Mouse (Mus musculus) lung, embryonic 14.5 days (tissue): ENCODE results near the gene Tnnc1. TPM values are rescaled to one million over a fixed set of nuclear protein-coding genes. Genes with fewer than 3 reads are reported as not detected.

ENCODE experiments used
- ATAC-seq: fragments of 200-750 bp; cut with Nextera tagmentation; 2 replicates; pipeline ENCODE4 v1.8.0; 2017; ENCODE audit warnings: mild to moderate bottlenecking, moderate TSS enrichment, moderate library complexity; ENCODE audit not compliant: insufficient read depth
- DNase-seq: peaks from one replicate; pipeline ENCODE4 v3.0.0-alpha.2; 2015
- H3K27ac ChIP-seq: fragments of 300-500 bp; sonication (generic); 2 replicates; pipeline ENCODE4 v1.5.1; 2014; ENCODE audit warnings: low read depth, mild to moderate bottlenecking, moderate library complexity
- H3K27me3 ChIP-seq: fragments of 300-500 bp; sonication (generic); 2 replicates; pipeline ENCODE4 v1.6.1; 2014; ENCODE audit warnings: low read length, control low read depth; ENCODE audit not compliant: insufficient read depth
- H3K36me3 ChIP-seq: fragments of 300-500 bp; sonication (generic); 2 replicates; pipeline ENCODE4 v1.6.1; 2014; ENCODE audit warnings: control low read depth; ENCODE audit not compliant: insufficient read depth
- H3K4me1 ChIP-seq: fragments of 300-500 bp; sonication (generic); 2 replicates; pipeline ENCODE4 v1.6.1; 2014; ENCODE audit warnings: antibody characterized with exemption, control low read depth; ENCODE audit not compliant: insufficient read depth
- H3K4me2 ChIP-seq: fragments of 300-500 bp; sonication (generic); 2 replicates; pipeline ENCODE4 v1.6.1; 2014; ENCODE audit warnings: mild to moderate bottlenecking
- H3K4me3 ChIP-seq: fragments of 300-500 bp; sonication (generic); 2 replicates; pipeline ENCODE4 v1.5.1; 2014; ENCODE audit warnings: low read depth, low read length
- H3K9ac ChIP-seq: fragments of 300-500 bp; sonication (generic); 2 replicates; pipeline ENCODE4 v1.6.1; 2014
- H3K9me3 ChIP-seq: fragments of 300-500 bp; sonication (generic); 2 replicates; pipeline ENCODE4 v1.6.1; 2016; ENCODE audit warnings: low read depth, low read length, control low read depth
- CTCF ChIP-seq: IDR thresholded peaks from 2 replicates; pipeline ENCODE4 v1.5.1; 2016; ENCODE audit warnings: antibody characterized with exemption, low read depth
- WGBS: fragments of 180-500 bp; shearing (Covaris S2); extraction: QIAGEN DNeasy Blood & Tissue Kit; methylation state at CpG from one replicate; pipeline ENCODE4 v1.1.7; 2014; 5-methylcytosine and 5-hydroxymethylcytosine counted together
- polyA plus RNA-seq: library from polyadenylated mRNA; unstranded; fragments of >200 nt; fragmentation: Nextera tagmentation; extraction: Ambion mirVana; gene quantifications from 2 replicates; pipeline ENCODE4 v1.2.1, GENCODE M21; 2014

Tnnc1 gene
- polyA plus RNA-seq, 1 experiment from 2014 or later: 5.1 TPM

DNA sequence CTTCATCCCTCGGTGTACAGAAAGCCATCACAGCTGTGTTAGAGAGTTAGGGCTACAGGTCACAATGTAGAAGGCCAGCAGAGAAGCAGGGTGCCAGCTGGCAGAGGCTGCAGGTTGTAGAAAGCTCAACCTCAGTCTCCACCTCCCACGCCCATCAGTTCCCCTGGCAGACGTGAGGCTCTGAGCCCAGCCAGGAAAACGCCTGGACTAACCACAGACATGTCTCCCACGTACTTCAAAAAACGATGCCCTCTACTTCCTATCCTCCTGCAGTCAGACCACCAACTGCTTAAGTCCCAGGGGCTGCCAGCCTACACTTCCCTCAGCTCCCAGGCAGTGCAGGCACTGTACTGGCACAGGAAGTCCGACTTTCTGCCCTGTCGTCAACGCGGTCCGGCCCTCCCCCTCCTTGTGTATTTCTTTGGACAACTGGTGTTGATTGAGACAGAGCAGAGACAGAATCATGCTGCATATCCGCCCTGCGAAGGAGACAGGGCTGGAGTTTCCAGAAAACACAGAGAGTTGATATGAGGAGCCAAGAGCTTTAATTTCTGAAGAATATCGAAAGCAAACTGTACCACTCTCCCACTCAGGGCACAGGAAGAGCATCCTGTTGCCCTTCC is 13.1 kb upstream of the Tnnc1 start:
- peaks cover 100% of the 10 kb centered on the region for H3K36me3 ChIP-seq
- H3K9ac ChIP-seq: peak overlapping the region; percentile 11; the same call in 1 of the 2 replicates
- no peak overlapping the region for H3K4me3 ChIP-seq
- H3K4me2 ChIP-seq: no peak overlapping the region
- H3K4me1 ChIP-seq: peaks cover 8% of the 10 kb centered on the region; the same call in 1 of the 2 replicates
- DNase-seq: peak; percentile 60
- 56% methylated on average over 14 of the region's 14 CpGs for WGBS
- no peaks in the 10 kb centered on the region for H3K9me3 ChIP-seq
- peak; percentile 52; the same call in 1 of the 2 replicates for ATAC-seq
- H3K27me3 ChIP-seq: no peaks in the 10 kb centered on the region
- peak overlapping the region; percentile 68 for H3K27ac ChIP-seq
- TF ChIP-seq CTCF: no peak

DNA sequence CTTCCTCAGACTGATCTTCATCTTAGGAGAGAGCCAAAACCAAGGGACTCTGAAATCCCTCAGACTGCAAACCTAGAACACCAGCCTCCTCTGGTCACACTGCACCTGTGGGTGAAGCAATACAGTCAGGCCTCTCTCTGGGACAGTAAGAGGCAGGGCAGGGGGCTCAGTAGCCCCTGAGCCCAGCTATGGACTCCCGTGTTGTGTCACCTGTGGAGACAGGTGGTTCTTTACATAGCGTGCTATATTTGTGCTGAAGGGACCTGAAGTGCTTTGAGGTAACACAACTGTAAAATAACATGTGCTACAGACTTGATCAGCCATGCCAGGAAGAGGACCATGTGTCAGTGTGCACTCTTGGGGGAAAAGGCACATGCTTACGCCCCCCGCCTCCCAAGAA is 12.6 kb upstream of the Tnnc1 start:
- Histone ChIP-seq H3K27ac (peak overlapping the region; percentile 68; the same call in 1 of the 2 replicates), H3K36me3 (peaks cover 100% of the 10 kb centered on the region), H3K27me3 (no peaks in the 10 kb centered on the region), H3K4me3 (no peak overlapping the region), H3K4me1 (peaks cover 8% of the 10 kb centered on the region; the same call in 1 of the 2 replicates), H3K9ac (no peak overlapping the region; the same call in 1 of the 2 replicates), H3K4me2 (no peak overlapping the region), H3K9me3 (no peaks in the 10 kb centered on the region)
- WGBS: 93% methylated on average over 4 of the region's 4 CpGs
- no peak for ATAC-seq
- no peak for TF ChIP-seq CTCF
- no peak for DNase-seq

DNA sequence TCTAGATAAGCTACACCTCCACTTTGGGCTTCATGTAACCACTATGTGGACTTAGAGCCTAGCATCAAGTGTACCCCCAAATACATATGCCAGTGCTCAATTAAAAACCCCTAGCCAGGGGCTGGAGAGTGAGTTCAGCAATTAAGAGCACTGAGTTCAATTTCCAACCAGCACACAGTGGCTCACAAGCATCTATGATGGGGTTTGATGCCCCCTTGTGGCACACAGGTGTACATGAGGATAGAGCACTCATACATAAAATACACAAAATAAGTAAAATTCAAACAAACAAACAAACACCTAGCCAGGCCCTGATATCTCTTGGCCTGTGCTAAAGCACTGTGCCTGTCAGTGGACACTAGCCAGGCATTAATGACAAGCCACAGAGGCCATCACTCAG is 12.1 kb upstream of the Tnnc1 start:
- peaks cover 100% of the 10 kb centered on the region for H3K36me3 ChIP-seq
- H3K4me1 ChIP-seq: peaks cover 8% of the 10 kb centered on the region; the same call in 1 of the 2 replicates
- peak; percentile 64 for TF ChIP-seq CTCF
- H3K9ac ChIP-seq: no peak overlapping the region
- ATAC-seq (no peak), DNase-seq (peak; percentile 57)
- H3K4me3 ChIP-seq: no peak overlapping the region
- H3K9me3 ChIP-seq: no peaks in the 10 kb centered on the region
- no peak overlapping the region for H3K4me2 ChIP-seq
- H3K27me3 ChIP-seq: no peaks in the 10 kb centered on the region
- no peak overlapping the region for H3K27ac ChIP-seq

DNA sequence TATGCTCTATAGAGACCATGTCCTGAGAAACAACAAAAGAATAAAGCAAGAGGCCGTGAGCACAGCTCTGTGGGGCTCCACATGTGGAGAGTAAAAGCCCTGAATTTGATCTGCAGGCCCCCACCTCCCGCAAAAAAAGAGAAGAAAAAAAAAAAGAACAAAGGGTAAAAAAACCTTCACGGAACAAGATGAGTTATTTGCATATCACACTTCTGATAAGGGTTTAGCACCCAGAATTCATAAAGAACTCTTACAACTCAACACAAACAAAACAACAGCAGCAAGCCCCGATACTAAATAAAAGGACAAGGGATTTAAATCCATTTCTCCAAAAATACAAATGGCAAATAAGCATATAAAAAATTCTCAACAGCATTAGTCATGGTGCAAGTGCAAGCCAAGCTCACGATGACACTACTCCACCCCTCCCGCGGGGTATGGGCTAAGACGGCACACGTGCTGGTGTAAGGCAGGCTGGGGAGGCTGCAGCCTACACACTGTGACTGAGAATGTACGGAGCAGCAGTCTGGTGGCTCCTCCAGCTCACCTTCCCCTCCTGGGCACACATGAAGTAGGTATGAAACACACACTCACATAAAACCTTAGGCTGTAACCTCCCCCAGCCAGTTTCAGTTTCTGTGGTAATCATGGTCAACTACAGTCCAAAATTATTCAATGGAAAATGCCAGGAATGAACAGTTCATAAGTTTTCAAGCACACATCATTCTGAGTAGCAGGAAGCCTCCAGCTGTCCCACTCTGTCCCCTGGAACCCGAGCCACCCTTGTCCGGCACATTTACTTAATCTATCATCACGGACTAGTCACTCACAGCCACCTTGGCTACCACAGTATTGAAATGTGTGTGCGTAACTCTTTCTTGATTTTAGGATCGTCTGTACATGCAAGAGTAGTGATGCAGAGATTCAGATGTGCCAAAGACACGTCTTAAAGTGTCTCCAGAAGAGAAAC is 10.3 kb upstream of the Tnnc1 start:
- Histone ChIP-seq H3K27ac (no peak overlapping the region), H3K9me3 (no peaks in the 10 kb centered on the region), H3K27me3 (no peaks in the 10 kb centered on the region), H3K9ac (no peak overlapping the region), H3K36me3 (peaks cover 100% of the 10 kb centered on the region), H3K4me3 (no peak overlapping the region), H3K4me1 (peaks cover 8% of the 10 kb centered on the region; the same call in 1 of the 2 replicates), H3K4me2 (no peak overlapping the region)
- 64% methylated on average over 16 of the region's 16 CpGs for WGBS
- 0 out of 2 replicates have a peak, but pooled peaks have one; percentile 37 for ATAC-seq
- no peak for TF ChIP-seq CTCF
- peak; percentile 27 for DNase-seq

DNA sequence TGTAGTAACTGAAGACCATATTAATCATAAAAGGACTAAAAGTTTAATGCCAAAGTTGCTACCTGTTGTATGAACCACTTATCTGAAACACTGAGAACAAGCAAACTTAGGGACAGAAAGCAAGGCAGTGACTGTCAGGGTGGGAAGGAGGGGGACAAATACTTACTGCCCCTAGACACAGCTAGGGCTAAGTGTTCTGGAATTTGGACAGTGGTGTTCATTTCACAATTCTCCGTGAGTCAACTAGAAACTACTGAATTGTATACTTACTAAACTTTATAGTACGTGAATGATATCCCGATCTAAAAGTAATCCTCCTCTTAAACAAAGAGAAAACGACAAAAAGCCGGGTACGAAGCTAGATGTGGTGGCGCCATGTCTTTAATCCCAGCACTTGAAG is 8.5 kb upstream of the Tnnc1 start:
- H3K4me1 ChIP-seq: peaks cover 11% of the 10 kb centered on the region; the same call in 1 of the 2 replicates
- no peak for TF ChIP-seq CTCF
- DNase-seq: no peak

DNA sequence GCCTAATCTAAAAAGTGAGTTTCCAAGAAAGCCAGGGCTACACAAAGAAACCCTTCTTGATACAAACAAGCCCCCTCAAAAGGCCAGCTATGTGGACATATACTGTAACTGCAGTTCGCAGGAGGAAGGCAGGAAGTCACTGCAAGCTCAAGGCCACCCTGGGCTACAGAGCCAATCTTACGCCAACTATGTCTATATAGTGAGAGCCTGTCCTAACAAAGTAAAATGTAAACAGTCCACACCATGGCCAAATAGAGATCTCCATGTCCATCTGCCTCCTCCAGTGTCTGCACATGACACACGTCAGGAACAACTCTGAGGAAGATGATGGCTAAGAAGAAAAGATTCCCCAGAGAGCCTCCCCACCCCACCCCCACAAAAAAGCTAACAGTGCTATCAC is 8.1 kb upstream of the Tnnc1 start:
- Histone ChIP-seq H3K4me3 (no peak overlapping the region), H3K36me3 (peaks cover 97% of the 10 kb centered on the region), H3K4me2 (no peak overlapping the region), H3K27me3 (no peaks in the 10 kb centered on the region), H3K9ac (no peak overlapping the region), H3K4me1 (peaks cover 15% of the 10 kb centered on the region), H3K9me3 (no peaks in the 10 kb centered on the region), H3K27ac (no peak overlapping the region)
- no peak for ATAC-seq
- WGBS: 48% methylated on average over 3 of the region's 3 CpGs
- TF ChIP-seq CTCF: 0 out of 2 replicates have a peak, but pooled peaks have one; percentile 2
- peak; percentile 41 for DNase-seq

More for the DNA sequence above, 8.5 kb upstream of the Tnnc1 start:
- Histone ChIP-seq H3K9ac (no peak overlapping the region), H3K36me3 (peaks cover 100% of the 10 kb centered on the region), H3K4me2 (no peak overlapping the region), H3K4me3 (no peak overlapping the region), H3K27ac (no peak overlapping the region), H3K27me3 (no peaks in the 10 kb centered on the region), H3K9me3 (no peaks in the 10 kb centered on the region)
- ATAC-seq: no peak
- 95% methylated on average over 7 of the region's 7 CpGs for WGBS

DNA sequence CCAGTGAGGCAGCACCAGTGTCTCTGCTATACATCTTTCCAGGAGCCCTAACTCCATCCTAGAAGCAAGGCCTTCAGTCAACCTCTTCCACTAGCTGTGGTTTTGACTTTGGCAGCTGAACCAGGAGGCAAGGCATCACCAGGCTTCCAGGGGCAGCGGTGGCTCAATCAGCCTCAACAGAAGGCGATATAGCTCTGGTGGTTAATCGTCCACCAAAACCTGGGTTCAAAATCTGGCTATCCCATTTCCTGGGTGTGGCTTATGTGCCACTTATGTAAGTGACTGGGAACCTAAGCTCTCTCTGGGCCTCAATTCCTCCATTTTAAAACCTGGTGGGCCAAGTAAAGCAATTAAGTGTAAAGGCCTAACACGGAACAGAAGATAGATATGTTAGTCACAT is 3.3 kb upstream of the Tnnc1 start:
- peak overlapping the region; percentile 95 for H3K9ac ChIP-seq
- H3K27me3 ChIP-seq: no peaks in the 10 kb centered on the region
- H3K27ac ChIP-seq: peak overlapping the region; percentile 90
- WGBS: 60% methylated on average over 4 of the region's 4 CpGs
- peaks cover 50% of the 10 kb centered on the region for H3K36me3 ChIP-seq
- ATAC-seq (no peak), DNase-seq (no peak)
- H3K4me2 ChIP-seq: peak overlapping the region; percentile 96
- TF ChIP-seq CTCF: no peak
- H3K9me3 ChIP-seq: no peaks in the 10 kb centered on the region
- H3K4me3 ChIP-seq: peak overlapping the region; percentile 86
- H3K4me1 ChIP-seq: peaks cover 9% of the 10 kb centered on the region
